Mouse (Mus musculus) CH12F3 (cell line): ENCODE measurements around the gene Inpp1.

Source experiments
- in situ Hi-C: fragments of 300-500 bp; cut with MboI; formaldehyde crosslinking; loops from 2 replicates; pipeline ENCODE4 v1.14.3; 2020; ENCODE audit warnings: low sequenced_read_pairs

Inpp1 gene

DNA sequence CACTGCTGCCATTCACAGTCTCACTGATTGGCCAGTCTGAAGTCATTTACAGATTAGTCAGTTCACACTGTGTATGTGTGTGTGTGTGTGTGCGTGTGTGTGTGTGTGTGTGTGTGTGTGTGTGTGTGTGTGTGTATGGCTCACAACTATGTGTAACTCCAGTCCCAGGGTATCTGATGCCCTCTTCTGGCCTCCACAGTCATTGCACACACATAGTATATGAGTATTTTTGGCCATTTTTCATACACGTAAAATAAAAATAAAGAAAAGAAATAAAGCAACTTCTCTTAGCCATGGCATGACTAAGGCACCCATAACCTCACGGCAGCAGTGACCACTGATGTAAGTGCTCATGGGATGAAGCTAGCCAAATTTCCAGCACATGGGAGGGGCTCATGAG is 23.8 kb downstream of the Inpp1 start:
- in situ Hi-C loops = no loop called here

DNA sequence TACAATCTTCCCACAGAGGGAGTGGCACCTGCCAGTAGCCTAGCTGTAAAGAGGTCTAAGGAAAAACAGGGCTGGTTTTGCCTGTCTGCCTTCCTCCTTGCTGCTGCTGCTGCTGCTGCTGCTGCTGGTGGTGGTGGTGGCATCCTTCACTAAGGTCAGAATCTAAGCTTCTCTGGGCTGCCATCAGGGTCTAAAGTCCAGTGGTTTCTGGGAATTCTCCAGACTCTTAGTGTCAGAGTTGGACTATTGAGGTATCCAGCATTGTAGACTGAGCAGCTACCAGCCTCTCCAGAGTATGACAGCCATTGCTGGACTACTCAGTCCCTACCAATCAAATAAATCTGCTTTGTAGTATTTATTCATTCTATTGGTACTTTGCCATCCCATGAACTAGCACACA is 24.8 kb downstream of the Inpp1 start:
- in situ Hi-C loops = no loop called here

- in situ Hi-C loops = no loop called here
Measured at GRCm38 (mm10) chr1:52787254-52787653, 30.2 kb downstream of the Inpp1 start.

GRCm38 (mm10) chr1:52765176-52766111 is 52.0 kb downstream of the Inpp1 start:
- in situ Hi-C loops = no loop called here

GRCm38 (mm10) chr1:52763894-52764809 is 53.3 kb downstream of the Inpp1 start:
- in situ Hi-C loops = no loop called here

GRCm38 (mm10) chr1:52758174-52758573 is 59.3 kb downstream of the Inpp1 start:
- in situ Hi-C loops = no loop called here

DNA sequence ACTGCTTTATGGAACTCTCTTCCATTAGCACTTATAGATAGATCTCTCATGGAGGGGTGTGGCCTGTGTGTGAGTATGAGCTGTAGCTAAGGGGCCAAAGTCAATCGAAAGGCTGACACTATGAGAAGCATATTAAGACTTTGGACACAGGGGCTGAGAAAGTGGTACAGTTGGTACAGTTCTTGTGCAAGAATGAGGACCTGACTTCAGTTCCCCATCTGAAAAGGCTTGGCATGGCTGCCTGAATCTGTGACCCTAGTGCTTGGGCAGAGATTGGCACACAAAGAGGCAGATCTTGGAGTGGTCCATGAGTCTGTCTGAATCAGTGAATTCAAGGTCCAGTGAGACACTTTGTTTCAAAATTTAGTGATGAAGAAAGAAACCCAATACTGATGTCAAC is 63.2 kb downstream of the Inpp1 start:
- in situ Hi-C loops = no loop called here

GRCm38 (mm10) chr1:52753828-52754227 is 63.7 kb downstream of the Inpp1 start:
- in situ Hi-C loops = no loop called here

- in situ Hi-C loops = no loop called here
Measured at GRCm38 (mm10) chr1:52752706-52753105, 64.8 kb downstream of the Inpp1 start.

- in situ Hi-C loops = no loop called here
Measured at GRCm38 (mm10) chr1:52751634-52752033, 65.9 kb downstream of the Inpp1 start.

DNA sequence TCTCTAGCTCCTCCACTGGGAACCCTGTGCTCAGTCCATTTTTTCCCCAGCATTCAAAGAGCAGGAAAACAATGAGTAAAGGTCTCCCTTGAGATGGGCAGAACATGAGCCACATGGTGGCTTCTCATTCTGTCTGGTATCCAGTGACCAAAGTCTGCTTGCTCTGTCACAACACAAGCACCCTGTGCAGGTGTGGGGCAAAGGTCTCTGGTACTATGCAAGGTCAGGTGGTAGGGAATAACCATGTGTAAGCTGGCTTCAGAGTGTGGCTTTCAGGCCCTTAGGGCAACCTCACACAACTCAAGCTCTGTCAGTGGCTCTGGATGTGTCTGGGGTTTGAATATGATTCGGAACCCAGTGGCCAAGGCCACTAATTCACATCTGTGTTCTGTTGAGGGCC is 67.5 kb downstream of the Inpp1 start:
- in situ Hi-C loops = no loop called here

DNA sequence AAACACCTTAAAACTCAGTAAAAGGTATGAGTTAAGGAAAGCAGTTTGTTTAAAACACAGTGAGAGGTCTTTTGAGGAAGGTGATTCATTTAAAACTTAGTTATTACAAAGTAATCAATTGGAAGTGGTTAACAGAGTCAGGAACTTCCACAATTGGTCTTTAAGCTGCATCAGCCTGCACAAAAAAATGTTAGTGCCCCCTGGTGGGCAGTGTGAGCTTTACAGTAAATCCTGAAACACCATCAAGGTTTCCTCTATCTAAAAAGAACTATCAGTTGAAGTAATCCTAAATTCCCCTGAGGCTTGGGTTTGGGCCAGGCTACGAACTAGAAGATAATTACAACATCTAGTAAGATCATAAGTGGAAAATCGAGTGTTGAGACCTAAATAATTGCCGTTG is 69.2 kb downstream of the Inpp1 start:
- in situ Hi-C loops = no loop called here

- in situ Hi-C loops = no loop called here
Measured at GRCm38 (mm10) chr1:52742567-52742966, 74.9 kb downstream of the Inpp1 start.
